Mouse (Mus musculus): ENCODE measurements at regions not wholly inside any gene's neighbourhood (a gene's known extent, or its start where the extent isn't known, plus 50 kb on each side); places are given as distances from the start of the nearest gene placed in this dataset.

- DNase-seq (ENCODE audit: low spot score) = no peak
Observed at GRCm38 (mm10) chr16:8117543-8118167, 307.3 kb downstream of the Tmem114 start.

GRCm38 (mm10) chr16:8111329-8112116 is 313.4 kb downstream of the Tmem114 start:
- no peak for DNase-seq (ENCODE audit: low spot score)

- DNase-seq (ENCODE audit: low spot score) = no peak
Observed at GRCm38 (mm10) chr16:8108141-8109122, 316.5 kb downstream of the Tmem114 start.

- no peak for DNase-seq (ENCODE audit: low spot score)
Observed at GRCm38 (mm10) chr16:8079024-8079423, 345.9 kb downstream of the Tmem114 start.

- no peak for DNase-seq (ENCODE audit: low spot score)
Observed at GRCm38 (mm10) chr16:8078461-8078860, 346.5 kb downstream of the Tmem114 start.

- DNase-seq (ENCODE audit: low spot score) = no peak
Observed at GRCm38 (mm10) chr16:8074729-8075128, 350.2 kb downstream of the Tmem114 start.

GRCm38 (mm10) chr16:8053936-8054335 is 371.0 kb downstream of the Tmem114 start:
- DNase-seq (ENCODE audit: low spot score) = no peak

GRCm38 (mm10) chr16:8008966-8009365 is 416.0 kb downstream of the Tmem114 start:
- DNase-seq (ENCODE audit: low spot score) = no peak

GRCm38 (mm10) chr16:8006631-8007030 is 418.3 kb downstream of the Tmem114 start:
- DNase-seq (ENCODE audit: low spot score) = no peak

GRCm38 (mm10) chr16:8002339-8003089 is 422.4 kb downstream of the Tmem114 start:
- no peak for DNase-seq (ENCODE audit: low spot score)

GRCm38 (mm10) chr16:7982816-7983215 is 442.1 kb downstream of the Tmem114 start:
- DNase-seq (ENCODE audit: low spot score) = no peak

GRCm38 (mm10) chr16:7978466-7978865 is 446.5 kb downstream of the Tmem114 start:
- no peak for DNase-seq (ENCODE audit: low spot score)

GRCm38 (mm10) chr16:7951616-7952015 is 473.3 kb downstream of the Tmem114 start:
- no peak for DNase-seq (ENCODE audit: low spot score)

GRCm38 (mm10) chr16:7942333-7942732 is 482.6 kb downstream of the Tmem114 start:
- DNase-seq (ENCODE audit: low spot score) = no peak

- DNase-seq (ENCODE audit: low spot score) = no peak
Observed at GRCm38 (mm10) chr16:7937167-7937566, 487.8 kb downstream of the Tmem114 start.

- DNase-seq (ENCODE audit: low spot score) = no peak
Observed at GRCm38 (mm10) chr16:7932322-7932721, 492.6 kb downstream of the Tmem114 start.

- peak; percentile 0 for DNase-seq (ENCODE audit: low spot score)
Observed at GRCm38 (mm10) chr16:7931676-7932075, 493.3 kb downstream of the Tmem114 start.

GRCm38 (mm10) chr16:7929112-7929511 is 495.8 kb downstream of the Tmem114 start:
- DNase-seq (ENCODE audit: low spot score) = no peak

GRCm38 (mm10) chr16:7928391-7928935 is 496.5 kb downstream of the Tmem114 start:
- DNase-seq (ENCODE audit: low spot score) = no peak

- DNase-seq (ENCODE audit: low spot score) = no peak
Observed at GRCm38 (mm10) chr16:7927756-7928155, 497.2 kb downstream of the Tmem114 start.

GRCm38 (mm10) chr16:7895786-7896185 is 529.1 kb downstream of the Tmem114 start:
- DNase-seq (ENCODE audit: low spot score) = no peak

Data from MN1 (cell line).